Mouse (Mus musculus): ENCODE measurements around the gene Pde10a. TPM values are rescaled to one million over a fixed set of nuclear protein-coding genes. Genes with fewer than 3 reads are reported as not detected.

The Pde10a gene
- polyA plus RNA-seq, 1 experiment from 2014 or later = 1.5 TPM

GRCm38 (mm10) chr17:8526815-8527261 is 1.7 kb downstream of the Pde10a start:
- WGBS = 15% methylated on average over 9 of the region's 9 CpGs
- H3K4me2 ChIP-seq = no peak overlapping the region
- no peak overlapping the region for H3K4me3 ChIP-seq

GRCm38 (mm10) chr17:8528641-8529040 is 3.5 kb downstream of the Pde10a start:
- Histone ChIP-seq H3K9me3 (no peaks in the 10 kb centered on the region), H3K36me3 (no peaks in the 10 kb centered on the region), H3K27me3 (peaks cover 50% of the 10 kb centered on the region), H3K4me1 (peaks cover 17% of the 10 kb centered on the region), H3K4me2 (no peak overlapping the region), H3K4me3 (no peak overlapping the region), H3K9ac (no peak overlapping the region), H3K27ac (no peak overlapping the region)
- no peak for ATAC-seq (ENCODE audit: borderline replicate concordance, extremely low read depth, low FRiP score, low TSS enrichment)
- WGBS = 73% methylated on average over 3 of the region's 3 CpGs

More at GRCm38 (mm10) chr17:8526815-8527261, 1.7 kb downstream of the Pde10a start:
- no peak overlapping the region for H3K27ac ChIP-seq
- peaks cover 63% of the 10 kb centered on the region for H3K27me3 ChIP-seq
- no peak for ATAC-seq (ENCODE audit: borderline replicate concordance, extremely low read depth, low FRiP score, low TSS enrichment)
- no peak overlapping the region for H3K9ac ChIP-seq
- no peaks in the 10 kb centered on the region for H3K36me3 ChIP-seq
- H3K4me1 ChIP-seq = peaks cover 17% of the 10 kb centered on the region
- no peaks in the 10 kb centered on the region for H3K9me3 ChIP-seq

DNA sequence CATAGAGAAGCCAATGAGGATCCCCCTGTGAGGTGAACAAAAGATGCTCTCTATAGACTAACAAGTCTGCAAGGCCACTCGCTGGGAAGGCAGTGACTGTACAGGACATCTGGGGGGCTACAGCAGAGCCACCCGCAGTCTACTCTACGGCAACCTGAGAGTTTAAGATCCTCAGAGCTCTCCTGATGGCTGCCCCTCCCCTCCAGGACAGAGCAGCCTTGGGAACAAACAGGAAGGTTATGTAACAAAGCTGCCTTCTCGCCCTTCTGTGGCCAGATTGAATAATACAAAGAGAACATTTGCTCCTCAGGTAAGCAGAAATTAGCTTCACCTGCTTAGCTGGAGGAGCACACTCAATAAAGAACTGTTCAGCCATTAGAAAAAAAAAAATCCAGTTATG is 7.4 kb downstream of the Pde10a start:
- Histone ChIP-seq H3K4me2 (no peak overlapping the region), H3K4me3 (no peak overlapping the region), H3K27me3 (peaks cover 11% of the 10 kb centered on the region), H3K36me3 (no peaks in the 10 kb centered on the region), H3K4me1 (no peaks in the 10 kb centered on the region), H3K9ac (no peak overlapping the region), H3K27ac (no peak overlapping the region), H3K9me3 (no peaks in the 10 kb centered on the region)
- 66% methylated on average over 4 of the region's 4 CpGs for WGBS
- no peak for ATAC-seq (ENCODE audit: borderline replicate concordance, extremely low read depth, low FRiP score, low TSS enrichment)

- H3K4me3 ChIP-seq = no peak overlapping the region
- WGBS = 46% methylated on average over 3 of the region's 3 CpGs
- H3K9ac ChIP-seq = no peak overlapping the region
- no peak overlapping the region for H3K4me2 ChIP-seq
- no peak for ATAC-seq (ENCODE audit: borderline replicate concordance, extremely low read depth, low FRiP score, low TSS enrichment)
- H3K9me3 ChIP-seq = no peaks in the 10 kb centered on the region
- H3K27me3 ChIP-seq = peaks cover 1% of the 10 kb centered on the region; the same call in 1 of the 2 replicates
- no peaks in the 10 kb centered on the region for H3K4me1 ChIP-seq
- H3K36me3 ChIP-seq = no peaks in the 10 kb centered on the region
- H3K27ac ChIP-seq = no peak overlapping the region
Measured at GRCm38 (mm10) chr17:8533828-8534227, 8.7 kb downstream of the Pde10a start.

GRCm38 (mm10) chr17:8536522-8536921 is 11.3 kb downstream of the Pde10a start:
- no peak overlapping the region for H3K27ac ChIP-seq
- ATAC-seq (ENCODE audit: borderline replicate concordance, extremely low read depth, low FRiP score, low TSS enrichment) = no peak
- no peaks in the 10 kb centered on the region for H3K27me3 ChIP-seq
- H3K4me2 ChIP-seq = no peak overlapping the region
- 64% methylated on average over 6 of the region's 6 CpGs for WGBS
- no peak overlapping the region for H3K9ac ChIP-seq
- no peak overlapping the region for H3K4me3 ChIP-seq
- H3K4me1 ChIP-seq = no peaks in the 10 kb centered on the region
- H3K36me3 ChIP-seq = no peaks in the 10 kb centered on the region
- no peaks in the 10 kb centered on the region for H3K9me3 ChIP-seq

DNA sequence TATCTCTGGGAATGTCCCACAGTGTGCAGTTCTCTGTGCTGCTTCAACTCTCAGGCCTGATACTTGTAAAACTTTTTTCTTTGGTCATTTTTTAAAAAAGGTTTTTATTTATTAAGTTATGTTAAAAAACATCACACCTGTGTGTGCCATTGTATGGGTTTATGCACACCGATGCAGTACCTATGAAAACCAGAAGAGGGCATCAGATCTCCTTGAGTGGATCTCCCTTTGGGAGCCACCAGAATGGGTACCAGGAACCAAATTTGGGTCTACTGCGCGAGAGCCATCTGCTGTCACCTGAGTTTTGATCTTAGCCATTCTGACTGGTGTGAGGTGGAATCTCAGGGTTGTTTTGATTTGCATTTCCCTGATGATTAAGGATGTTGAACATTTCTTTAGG is 12.9 kb downstream of the Pde10a start:
- 71% methylated on average over 3 of the region's 3 CpGs for WGBS
- Histone ChIP-seq H3K36me3 (no peaks in the 10 kb centered on the region), H3K4me2 (no peak overlapping the region)

DNA sequence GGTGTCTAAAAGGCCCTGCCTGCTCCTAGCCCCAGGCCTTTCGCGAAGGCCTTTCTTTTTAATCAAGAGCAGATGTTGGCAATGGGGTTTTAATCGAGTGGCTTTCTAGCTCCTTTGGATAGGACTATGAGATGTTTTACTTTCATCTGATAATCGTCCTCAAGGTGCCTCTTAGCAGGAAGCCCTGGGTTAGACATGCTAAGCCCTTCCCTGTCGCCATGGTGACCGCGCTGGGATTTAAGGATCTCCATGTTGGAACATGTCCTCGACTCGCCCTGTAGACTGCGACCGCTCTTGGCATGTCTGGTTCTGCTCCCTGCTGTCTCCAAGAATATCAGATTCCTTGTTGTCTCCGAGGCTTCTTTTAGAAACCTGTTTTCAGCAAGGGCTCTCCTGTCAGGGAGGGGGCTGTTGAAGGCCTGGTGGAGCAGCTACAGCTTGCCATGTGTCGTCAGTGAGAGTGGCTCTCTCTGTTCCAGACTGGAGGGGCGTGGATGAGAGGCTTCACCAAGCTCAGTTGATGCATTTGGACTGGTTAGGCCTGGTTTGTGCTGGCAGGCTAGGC is 16.9 kb downstream of the Pde10a start:
- no peaks in the 10 kb centered on the region for H3K9me3 ChIP-seq
- no peaks in the 10 kb centered on the region for H3K27me3 ChIP-seq
- no peak overlapping the region for H3K4me3 ChIP-seq
- no peaks in the 10 kb centered on the region for H3K4me1 ChIP-seq
- H3K9ac ChIP-seq = no peak overlapping the region
- 76% methylated on average over 14 of the region's 14 CpGs for WGBS
- H3K4me2 ChIP-seq = no peak overlapping the region
- no peak overlapping the region for H3K27ac ChIP-seq
- no peaks in the 10 kb centered on the region for H3K36me3 ChIP-seq
- no peak for ATAC-seq (ENCODE audit: borderline replicate concordance, extremely low read depth, low FRiP score, low TSS enrichment)

More for the DNA sequence above, 12.9 kb downstream of the Pde10a start:
- H3K4me3 ChIP-seq = no peak overlapping the region
- H3K27ac ChIP-seq = no peak overlapping the region
- no peak for ATAC-seq (ENCODE audit: borderline replicate concordance, extremely low read depth, low FRiP score, low TSS enrichment)
- no peaks in the 10 kb centered on the region for H3K4me1 ChIP-seq
- no peaks in the 10 kb centered on the region for H3K9me3 ChIP-seq
- no peak overlapping the region for H3K9ac ChIP-seq
- H3K27me3 ChIP-seq = no peaks in the 10 kb centered on the region

GRCm38 (mm10) chr17:8546366-8546765 is 21.2 kb downstream of the Pde10a start:
- WGBS = 81% methylated on average over 9 of the region's 9 CpGs
- ATAC-seq (ENCODE audit: borderline replicate concordance, extremely low read depth, low FRiP score, low TSS enrichment) = no peak
- no peak overlapping the region for H3K4me3 ChIP-seq
- H3K27ac ChIP-seq = no peak overlapping the region
- no peak overlapping the region for H3K4me2 ChIP-seq
- no peaks in the 10 kb centered on the region for H3K4me1 ChIP-seq
- no peaks in the 10 kb centered on the region for H3K9me3 ChIP-seq
- H3K9ac ChIP-seq = no peak overlapping the region
- H3K27me3 ChIP-seq = no peaks in the 10 kb centered on the region
- no peaks in the 10 kb centered on the region for H3K36me3 ChIP-seq

- Histone ChIP-seq H3K4me1 (no peaks in the 10 kb centered on the region), H3K4me3 (no peak overlapping the region), H3K4me2 (no peak overlapping the region), H3K27me3 (no peaks in the 10 kb centered on the region; the same call in 1 of the 2 replicates), H3K9ac (no peak overlapping the region), H3K36me3 (no peaks in the 10 kb centered on the region), H3K9me3 (no peaks in the 10 kb centered on the region), H3K27ac (no peak overlapping the region)
- no peak for ATAC-seq (ENCODE audit: borderline replicate concordance, extremely low read depth, low FRiP score, low TSS enrichment)
- WGBS = 80% methylated on average over 4 of the region's 4 CpGs
Measured at GRCm38 (mm10) chr17:8548733-8549132, 23.6 kb downstream of the Pde10a start.

DNA sequence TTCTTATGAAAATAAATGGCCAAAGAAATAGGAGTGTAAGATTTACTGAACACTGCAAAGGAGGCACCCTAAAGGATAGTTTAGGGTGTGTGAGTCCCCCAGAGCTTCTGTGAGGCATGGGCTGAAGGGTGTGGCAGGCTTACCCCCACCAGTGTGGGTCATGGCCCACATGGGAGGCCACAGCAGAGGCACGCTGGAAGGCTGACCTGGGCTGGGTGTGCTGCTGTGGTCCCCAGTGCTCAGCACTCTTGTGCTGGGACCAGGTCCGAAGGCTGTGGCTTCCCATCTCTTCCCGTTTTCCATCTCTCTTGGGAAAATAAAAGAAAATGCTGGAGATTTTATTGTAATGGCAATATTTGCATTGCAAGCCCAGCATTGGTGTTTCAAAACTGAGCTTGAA is 26.5 kb downstream of the Pde10a start:
- ATAC-seq (ENCODE audit: borderline replicate concordance, extremely low read depth, low FRiP score, low TSS enrichment) = no peak
- 50% methylated on average over 3 of the region's 3 CpGs for WGBS

GRCm38 (mm10) chr17:8552346-8553035 is 27.3 kb downstream of the Pde10a start:
- H3K36me3 ChIP-seq = no peaks in the 10 kb centered on the region
- 66% methylated on average over 8 of the region's 8 CpGs for WGBS
- no peak overlapping the region for H3K27ac ChIP-seq
- H3K4me2 ChIP-seq = no peak overlapping the region
- H3K4me3 ChIP-seq = no peak overlapping the region
- H3K27me3 ChIP-seq = no peaks in the 10 kb centered on the region; the same call in 1 of the 2 replicates
- H3K9ac ChIP-seq = no peak overlapping the region
- H3K9me3 ChIP-seq = no peaks in the 10 kb centered on the region
- no peak for ATAC-seq (ENCODE audit: borderline replicate concordance, extremely low read depth, low FRiP score, low TSS enrichment)
- H3K4me1 ChIP-seq = no peaks in the 10 kb centered on the region

More for the DNA sequence above, 26.5 kb downstream of the Pde10a start:
- Histone ChIP-seq H3K27me3 (no peaks in the 10 kb centered on the region; the same call in 1 of the 2 replicates), H3K4me1 (no peaks in the 10 kb centered on the region), H3K27ac (no peak overlapping the region), H3K9me3 (no peaks in the 10 kb centered on the region), H3K36me3 (no peaks in the 10 kb centered on the region), H3K9ac (no peak overlapping the region), H3K4me3 (no peak overlapping the region), H3K4me2 (no peak overlapping the region)

DNA sequence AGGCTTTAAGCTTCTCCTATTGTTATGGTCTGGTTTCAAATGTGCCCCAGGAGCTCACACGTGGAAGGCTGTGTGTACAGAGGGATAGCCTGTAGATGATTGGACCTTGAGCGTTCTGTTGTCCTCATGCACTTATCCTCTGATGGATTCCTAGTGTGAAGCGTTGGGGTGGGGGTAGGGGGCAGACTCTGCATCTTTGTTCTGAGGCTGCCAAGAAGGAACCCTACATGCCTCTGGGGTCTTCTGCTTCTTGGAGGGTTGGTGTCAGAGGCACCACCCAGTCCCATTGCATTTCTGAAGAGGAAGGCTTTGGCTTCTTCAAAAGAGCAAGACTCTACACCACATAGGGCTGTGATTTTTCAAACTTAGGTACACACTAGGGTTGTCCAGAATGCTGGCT is 28.4 kb downstream of the Pde10a start:
- no peaks in the 10 kb centered on the region for H3K4me1 ChIP-seq
- H3K9ac ChIP-seq = no peak overlapping the region
- H3K4me3 ChIP-seq = no peak overlapping the region
- H3K9me3 ChIP-seq = no peaks in the 10 kb centered on the region
- no peak overlapping the region for H3K27ac ChIP-seq
- H3K36me3 ChIP-seq = no peaks in the 10 kb centered on the region
- WGBS = 61% methylated on average over 3 of the region's 3 CpGs
- H3K27me3 ChIP-seq = no peaks in the 10 kb centered on the region; the same call in 1 of the 2 replicates
- ATAC-seq (ENCODE audit: borderline replicate concordance, extremely low read depth, low FRiP score, low TSS enrichment) = no peak
- no peak overlapping the region for H3K4me2 ChIP-seq

Measured in lung, embryonic 15.5 days (tissue).